ENCODE assay signal across 12 mouse cellular contexts in the genomic region with DNA sequence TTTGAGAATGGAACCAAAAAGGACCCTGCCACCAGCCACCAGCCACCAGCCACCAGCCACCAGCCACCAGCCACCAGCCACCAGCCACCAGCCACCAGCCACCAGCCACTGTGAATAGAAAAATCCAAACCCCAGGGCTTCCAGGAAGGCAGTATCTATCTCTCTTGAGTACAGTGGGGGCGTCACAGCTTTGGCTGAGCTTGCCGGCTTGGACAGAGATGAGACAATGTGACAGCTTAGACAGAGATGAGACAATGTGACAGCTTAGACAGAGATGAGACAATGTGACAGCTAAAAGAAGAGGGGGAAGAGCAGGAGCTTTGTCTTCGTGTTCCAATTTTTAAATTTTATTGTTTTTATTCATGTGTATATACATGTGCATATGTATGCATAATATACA.
"Had no signal": no experiment of that assay in that cellular context is flagged by ENCODE, and none has a peak within 500 bp of the region (broad histone marks: within the 10 kb centered on the region; RNA-seq: fewer than 3 reads in every experiment).

No protein-coding gene starts in this region.

- H3K36me3 ChIP-seq: liver, embryonic 15.5 days; midbrain, embryonic 13.5 days had no signal

- H3K4me3 ChIP-seq: limb, embryonic 13.5 days; liver, embryonic 15.5 days; midbrain, embryonic 13.5 days had no signal

- H3K4me1 ChIP-seq: liver, embryonic 15.5 days had no signal

- H3K4me2 ChIP-seq: limb, embryonic 13.5 days; liver, embryonic 11.5 days; liver, embryonic 15.5 days; lung, embryonic 14.5 days; midbrain, embryonic 13.5 days had no signal

- H3K9me3 ChIP-seq: limb, embryonic 13.5 days; liver, embryonic 15.5 days; midbrain, embryonic 13.5 days had no signal

- DNase-seq: kidney, adult 18-20 months; left cerebral cortex, postnatal 4 days; thymus, adult 18-20 months had no signal

- H3K9ac ChIP-seq: limb, embryonic 13.5 days; liver, embryonic 15.5 days; lung, embryonic 14.5 days; midbrain, embryonic 13.5 days had no signal

- H3K27me3 ChIP-seq: limb, embryonic 13.5 days; liver, embryonic 15.5 days; midbrain, embryonic 13.5 days had no signal

- ATAC-seq: inflammation-experienced regulatory T-cells, adult 6 months; intestine, embryonic 16.5 days; lung, postnatal 0 days; midbrain, embryonic 13.5 days had no signal

- H3K27ac ChIP-seq: limb, embryonic 13.5 days; liver, embryonic 15.5 days; macrophage; midbrain, embryonic 13.5 days had no signal
